Mouse (Mus musculus): ENCODE data around the gene Gm10330.
"Not testable (repeated sequence)": the region's sequence is repeated elsewhere in the genome, so short reads cannot be mapped to it uniquely, and the experiment has no call there.

Gm10330 gene

GRCm38 (mm10) chr12:23780165-23780564, at the start of gene Gm10330:
TSS of gene Gm10330 (minus strand) at chr12:23780265.
- DNase-seq (ENCODE audit: low read depth, low spot score): not testable (repeated sequence)

- DNase-seq (ENCODE audit: low read depth, low spot score): not testable (repeated sequence)
Measured at GRCm38 (mm10) chr12:23800776-23801175, 20.7 kb upstream of the Gm10330 start.

GRCm38 (mm10) chr12:23800366-23800765, 20.3 kb upstream of the Gm10330 start:
- not testable (repeated sequence) for DNase-seq (ENCODE audit: low read depth, low spot score)

Data from c-Kit-negative CD71-positive TER-119-positive erythroid progenitor cells, embryonic 14.5 days (primary cell).